Mouse (Mus musculus) cerebellum, postnatal 10 days (tissue): ENCODE measurements around the gene Mmrn1.
"Not testable (repeated sequence)": the region's sequence is repeated elsewhere in the genome, so short reads cannot be mapped to it uniquely, and the experiment has no call there.

Experiments
- DNase-seq, 2 experiments: peaks; one replicate each; pipeline ENCODE4 v3.0.0; 2021; ENCODE audit warnings: mixed read lengths in 2 of 2

Gene Mmrn1

DNA sequence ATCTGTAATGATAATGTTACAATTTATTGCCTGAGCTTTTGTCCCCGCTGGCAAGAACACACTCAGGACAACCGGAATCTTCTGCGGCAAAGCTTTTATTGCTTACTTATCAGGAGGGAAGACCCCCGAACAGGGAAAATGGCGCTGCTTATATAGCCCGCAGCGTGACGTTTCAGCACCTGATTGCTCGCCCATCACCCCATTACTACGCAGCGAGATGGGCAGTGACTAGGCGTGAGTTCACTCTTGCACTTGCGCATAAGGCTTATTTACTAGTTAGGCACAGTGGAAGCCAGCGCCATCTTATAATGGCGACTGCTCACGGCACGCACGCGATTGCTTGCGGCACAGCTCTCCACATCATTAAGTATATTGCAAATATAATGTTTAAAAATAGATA is at the start of gene Mmrn1:
Gene Mmrn1 (plus strand): TSS at position 301 of the 400 bp plus-strand sequence.
- DNase-seq, result not testable (repeated sequence)

DNA sequence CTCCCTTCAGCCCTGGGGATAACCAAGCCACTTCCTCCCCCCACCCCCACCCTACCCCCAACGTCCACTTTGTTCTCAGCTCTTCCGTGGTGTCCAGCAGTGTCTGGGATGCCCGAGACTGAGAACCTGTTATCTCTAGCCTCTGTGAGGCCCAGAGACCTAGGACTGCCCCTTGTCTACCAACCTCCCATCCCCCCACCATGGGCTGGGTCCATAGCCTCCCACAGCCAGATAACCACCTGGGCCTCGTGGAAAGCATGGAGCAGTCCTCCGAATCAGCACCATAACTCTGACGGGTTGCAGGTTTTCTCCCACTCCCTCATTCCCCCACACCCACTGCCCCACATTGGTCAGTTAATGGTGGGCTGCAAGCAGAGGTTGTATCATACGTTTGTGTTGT is 44.4 kb upstream of the Mmrn1 start:
- DNase-seq, result no peak

GRCm38 (mm10) chr6:60881534-60881933 is 43.2 kb upstream of the Mmrn1 start:
- DNase-seq, result no peak

DNA sequence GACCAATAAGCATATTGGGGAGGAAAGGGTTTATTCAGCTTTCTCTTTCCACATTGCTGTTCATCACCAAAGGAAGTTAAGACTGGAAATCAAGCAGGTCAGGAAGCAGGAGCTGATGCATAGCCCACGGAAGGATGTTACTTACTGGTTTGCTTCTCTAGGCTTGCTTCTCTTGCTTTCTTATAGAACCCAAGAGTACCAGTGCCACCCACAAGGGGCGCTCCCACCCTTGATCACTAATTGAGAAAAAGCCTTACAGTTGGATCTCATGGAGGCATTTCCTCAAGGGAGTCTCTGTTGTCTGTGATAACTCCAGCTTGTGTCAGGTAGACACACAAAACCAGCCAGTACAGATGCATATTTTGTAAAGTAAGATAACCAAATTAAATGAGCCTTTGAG is 17.5 kb upstream of the Mmrn1 start:
- DNase-seq, result no peak

GRCm38 (mm10) chr6:60931364-60931763 is 6.6 kb downstream of the Mmrn1 start:
- DNase-seq, result peak; percentile 82 to 83

DNA sequence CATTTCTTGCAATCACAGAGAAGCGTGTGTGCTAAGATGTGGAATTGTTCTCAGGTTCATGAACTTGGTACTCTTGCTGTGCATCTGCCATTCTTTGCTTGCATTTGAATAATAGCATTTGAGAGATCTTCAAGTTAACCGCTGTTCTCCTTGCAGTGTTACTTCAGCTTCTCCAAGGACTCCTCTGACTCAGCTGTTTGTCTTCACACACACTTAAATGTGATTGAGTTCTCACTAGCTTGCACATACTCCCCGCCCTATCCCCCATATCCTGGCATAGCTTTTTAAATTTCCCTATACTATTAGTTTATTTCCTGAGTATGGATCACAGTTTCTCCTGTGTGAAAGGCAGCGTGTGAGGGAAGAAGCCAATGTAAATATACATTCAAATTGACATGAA is 10.1 kb downstream of the Mmrn1 start:
- no peak for DNase-seq

DNA sequence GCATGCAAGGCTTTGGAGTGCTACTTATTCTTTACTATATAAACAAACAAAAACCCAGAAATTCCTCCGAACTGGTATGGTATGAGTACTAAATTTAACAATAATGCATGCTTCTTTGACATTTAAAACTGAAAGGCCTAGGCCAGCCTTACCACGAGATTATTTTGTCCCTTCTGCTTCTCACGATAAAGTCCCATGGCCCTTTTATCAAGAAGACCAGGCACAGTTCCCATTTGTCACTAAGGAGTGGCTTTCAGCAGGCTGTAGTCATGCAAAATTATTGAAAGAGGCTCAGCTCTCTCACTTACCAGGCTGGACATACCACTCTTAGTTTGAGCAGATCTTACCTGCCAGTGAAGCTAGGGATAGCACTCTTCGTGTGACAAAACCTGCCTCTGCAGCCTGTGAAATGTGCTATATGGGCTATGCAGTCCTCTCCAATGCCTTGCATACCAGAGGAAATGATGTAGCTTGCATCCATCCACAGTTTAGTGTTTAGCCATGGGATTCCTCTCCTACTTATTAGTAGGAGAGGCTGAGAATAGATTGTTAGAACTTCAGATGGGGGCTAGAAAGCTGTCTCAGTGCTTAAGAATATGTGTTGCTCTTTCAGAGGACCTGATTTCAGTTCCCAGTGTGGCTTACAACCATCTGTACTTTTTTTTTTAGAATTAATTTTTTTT is 10.8 kb downstream of the Mmrn1 start:
- no peak for DNase-seq

GRCm38 (mm10) chr6:60944178-60944577 is 19.4 kb downstream of the Mmrn1 start:
- DNase-seq, result no peak

DNA sequence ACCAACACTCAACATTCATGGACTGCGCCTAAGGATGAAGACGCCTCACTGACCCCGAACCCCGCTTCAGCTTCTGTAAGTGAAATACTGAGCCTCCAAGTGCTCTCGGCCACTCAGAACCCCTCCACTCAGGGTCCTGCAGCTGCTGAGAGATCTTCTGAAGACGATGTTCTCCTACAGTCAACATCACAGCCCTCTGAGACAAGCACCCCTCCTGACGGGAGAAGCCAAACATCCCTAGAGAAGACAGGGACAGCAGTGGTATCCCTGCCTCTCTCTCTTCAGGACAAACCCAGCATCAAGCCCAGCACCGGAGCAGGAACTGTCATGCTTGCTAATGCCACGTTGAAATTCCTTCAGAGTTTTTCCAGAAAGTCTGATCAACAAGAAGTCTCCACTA is 19.8 kb downstream of the Mmrn1 start:
- DNase-seq, result no peak

DNA sequence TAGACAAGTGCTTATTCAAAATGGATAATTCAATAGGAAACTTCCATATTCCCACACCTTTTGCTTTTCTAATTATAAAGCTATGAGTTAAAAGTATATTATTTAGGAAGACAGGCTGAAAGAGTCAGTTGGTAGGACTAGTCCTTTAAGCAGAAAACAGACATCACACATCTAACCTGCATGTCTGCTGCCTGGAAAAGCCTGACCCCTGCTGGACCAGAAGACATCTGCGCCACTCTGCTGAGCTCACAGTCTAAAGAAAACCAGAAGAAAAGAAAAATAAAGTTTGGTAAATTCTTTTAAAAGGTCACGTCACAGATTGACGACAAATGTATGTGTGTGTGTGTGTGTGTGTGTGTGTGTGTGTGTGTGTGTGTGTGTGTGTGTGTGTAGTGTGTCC is 25.6 kb downstream of the Mmrn1 start:
- peak; percentile 65 to 67 for DNase-seq

- no peak for DNase-seq
Measured at GRCm38 (mm10) chr6:60961285-60961684, 36.5 kb downstream of the Mmrn1 start.

DNA sequence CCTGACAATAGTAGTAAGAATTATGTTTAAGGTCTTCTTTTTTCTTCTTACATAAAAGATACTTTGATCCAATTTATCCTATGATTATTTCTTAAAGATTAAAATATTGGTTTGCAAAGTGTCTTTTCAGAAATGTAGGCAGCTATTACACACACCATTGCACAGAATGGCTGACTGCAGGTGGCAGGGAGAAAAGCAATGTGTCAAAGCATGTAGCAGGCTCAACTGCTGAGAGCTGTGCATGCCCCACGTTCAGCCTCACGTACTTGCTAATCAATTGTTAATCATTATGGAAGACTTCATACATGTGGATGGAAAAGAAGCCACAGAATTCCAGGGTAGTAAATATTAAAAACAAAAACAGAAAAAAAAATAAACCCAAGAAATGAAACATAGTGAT is 37.1 kb downstream of the Mmrn1 start:
- no peak for DNase-seq

DNA sequence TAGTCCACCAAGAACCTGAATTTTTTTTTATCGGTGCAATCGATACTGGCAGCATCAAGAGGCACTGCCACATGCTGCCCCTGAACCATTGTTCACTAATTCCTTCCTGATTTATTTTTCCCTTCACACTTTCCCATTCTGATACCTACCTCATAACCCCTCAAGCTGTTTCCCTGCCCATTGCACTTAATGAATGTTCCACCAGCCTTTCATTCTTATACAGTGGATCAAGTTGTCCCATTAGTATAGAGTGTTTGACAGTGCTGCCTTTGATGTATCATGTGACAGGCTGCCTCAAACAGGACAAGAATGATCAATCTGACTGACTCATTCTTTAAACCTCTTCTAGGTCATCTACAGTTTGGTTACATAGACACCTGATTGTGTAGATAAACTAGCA is 37.9 kb downstream of the Mmrn1 start:
- DNase-seq, result no peak

GRCm38 (mm10) chr6:60963726-60964125 is 39.0 kb downstream of the Mmrn1 start:
- no peak for DNase-seq

DNA sequence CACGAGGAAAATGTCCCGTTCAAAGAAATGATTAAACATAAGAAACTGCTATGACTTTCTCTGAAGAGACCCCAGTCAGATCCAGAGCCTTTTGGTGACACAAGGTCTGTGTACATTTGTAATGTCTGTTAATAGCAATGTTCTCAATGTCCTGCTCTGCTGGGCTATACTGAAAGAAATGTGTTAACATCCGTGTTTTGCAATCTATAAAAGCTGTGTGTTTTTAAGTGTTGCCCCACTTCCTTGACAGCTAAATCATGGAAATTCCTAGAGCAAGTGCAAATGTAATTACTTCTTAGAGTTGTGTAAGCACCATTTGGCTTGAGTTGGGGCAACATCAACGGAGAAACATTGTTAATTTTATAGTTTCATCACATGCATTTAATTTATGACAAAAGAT is 42.2 kb downstream of the Mmrn1 start:
- DNase-seq, result no peak

DNA sequence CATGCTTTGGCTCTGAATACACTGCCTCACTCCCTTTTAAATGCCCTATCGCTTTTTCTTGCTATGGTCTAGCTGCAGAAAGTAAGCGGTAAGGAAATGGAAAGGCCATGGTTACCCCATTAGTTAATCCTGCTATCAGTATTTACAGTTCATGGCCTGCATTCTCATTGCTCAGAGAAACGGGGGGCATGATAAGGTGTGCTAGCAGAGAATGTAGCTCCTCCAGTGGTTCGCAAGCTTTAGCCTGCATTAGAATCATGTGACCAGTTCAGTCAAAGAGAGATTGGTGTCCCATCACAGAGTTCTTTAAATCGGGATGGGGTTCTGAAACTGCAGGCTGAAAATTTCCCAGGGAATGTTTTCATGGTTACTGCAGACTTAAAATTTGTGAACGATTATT is 44.6 kb downstream of the Mmrn1 start:
- no peak for DNase-seq

DNA sequence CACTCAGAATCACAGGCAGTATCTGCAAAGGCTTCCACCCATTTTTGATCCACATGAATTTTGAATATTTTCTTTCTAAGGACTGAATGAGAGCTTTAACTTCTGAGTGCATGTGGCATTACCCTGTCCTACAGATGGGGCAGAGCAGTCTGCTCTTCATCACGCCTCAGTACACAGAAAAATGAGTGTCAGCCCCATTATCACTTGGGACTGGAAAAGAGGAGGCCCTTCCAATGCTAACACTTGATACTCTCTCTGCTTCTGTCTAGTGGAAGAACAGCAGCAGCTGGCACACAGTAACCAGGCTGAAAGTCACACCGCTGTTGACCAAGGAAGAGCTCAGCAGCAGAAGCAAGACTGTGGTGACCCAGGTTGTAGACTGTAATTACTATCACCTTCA is 46.0 kb downstream of the Mmrn1 start:
- DNase-seq, result peak; percentile 32 to 56

GRCm38 (mm10) chr6:60978610-60979009 is 53.8 kb downstream of the Mmrn1 start:
- no peak for DNase-seq

DNA sequence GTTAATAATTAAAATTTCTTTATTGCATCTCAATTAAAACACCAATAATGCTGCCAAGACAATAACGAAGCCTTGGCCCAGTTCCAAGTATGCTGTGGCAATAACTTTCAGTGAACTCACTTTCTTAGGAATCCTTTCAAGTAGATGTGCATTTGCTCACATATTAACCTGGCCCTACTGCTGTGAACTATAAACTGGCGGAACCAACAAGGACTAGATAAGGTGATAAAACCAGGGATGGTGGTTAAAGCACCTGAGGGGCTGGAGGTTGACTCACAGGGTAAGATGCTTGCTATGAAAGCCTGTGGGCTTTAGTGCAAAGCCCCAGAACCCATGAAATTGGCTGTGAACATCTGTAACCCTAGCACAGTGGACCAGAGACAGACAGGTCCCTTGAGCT is 54.3 kb downstream of the Mmrn1 start:
- DNase-seq, result peak in 1 of 2 experiments; percentile 10

GRCm38 (mm10) chr6:60984360-60984759 is 59.6 kb downstream of the Mmrn1 start:
- DNase-seq, result no peak

GRCm38 (mm10) chr6:60985919-60986318 is 61.1 kb downstream of the Mmrn1 start:
- DNase-seq, result peak; percentile 10 to 61

DNA sequence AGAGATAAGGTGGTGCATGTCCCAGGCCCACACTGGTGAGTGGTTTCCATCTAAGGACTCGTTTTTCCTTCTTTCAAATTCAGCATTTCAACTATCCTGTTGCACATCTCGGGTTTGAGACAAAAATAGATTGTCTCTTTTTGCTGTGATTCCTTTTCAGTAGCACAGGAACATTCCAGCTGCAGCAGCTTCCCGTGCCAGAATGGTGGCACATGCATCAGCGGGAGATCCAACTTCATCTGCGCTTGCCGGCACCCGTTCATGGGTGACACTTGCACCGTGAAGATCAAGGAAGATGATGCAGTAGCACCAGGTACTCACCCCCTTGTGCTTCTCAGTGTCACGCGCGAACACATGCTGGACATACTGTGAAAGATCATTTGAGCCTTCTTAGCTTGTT is 62.1 kb downstream of the Mmrn1 start:
- DNase-seq, result no peak

GRCm38 (mm10) chr6:60987804-60988203 is 63.0 kb downstream of the Mmrn1 start:
- no peak for DNase-seq

DNA sequence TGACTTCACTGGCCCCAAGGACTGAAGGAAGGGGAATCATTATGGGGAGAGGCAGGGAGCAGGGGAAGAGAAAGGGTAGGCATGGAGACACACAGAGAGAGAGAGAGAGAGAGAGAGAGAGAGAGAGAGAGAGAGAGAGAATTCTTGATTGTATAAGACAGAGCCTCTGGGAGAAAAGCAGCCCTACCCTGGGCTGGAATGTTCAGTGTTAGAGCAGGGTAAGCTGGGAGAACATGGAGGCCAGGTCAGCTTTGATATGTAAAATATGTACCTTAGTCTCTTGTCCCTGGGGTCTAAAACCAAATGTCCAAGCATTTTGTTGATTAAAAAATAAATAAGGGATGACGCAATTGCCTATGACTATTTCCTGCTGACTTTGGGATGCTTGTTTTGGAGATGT is 67.6 kb downstream of the Mmrn1 start:
- DNase-seq, result no peak

DNA sequence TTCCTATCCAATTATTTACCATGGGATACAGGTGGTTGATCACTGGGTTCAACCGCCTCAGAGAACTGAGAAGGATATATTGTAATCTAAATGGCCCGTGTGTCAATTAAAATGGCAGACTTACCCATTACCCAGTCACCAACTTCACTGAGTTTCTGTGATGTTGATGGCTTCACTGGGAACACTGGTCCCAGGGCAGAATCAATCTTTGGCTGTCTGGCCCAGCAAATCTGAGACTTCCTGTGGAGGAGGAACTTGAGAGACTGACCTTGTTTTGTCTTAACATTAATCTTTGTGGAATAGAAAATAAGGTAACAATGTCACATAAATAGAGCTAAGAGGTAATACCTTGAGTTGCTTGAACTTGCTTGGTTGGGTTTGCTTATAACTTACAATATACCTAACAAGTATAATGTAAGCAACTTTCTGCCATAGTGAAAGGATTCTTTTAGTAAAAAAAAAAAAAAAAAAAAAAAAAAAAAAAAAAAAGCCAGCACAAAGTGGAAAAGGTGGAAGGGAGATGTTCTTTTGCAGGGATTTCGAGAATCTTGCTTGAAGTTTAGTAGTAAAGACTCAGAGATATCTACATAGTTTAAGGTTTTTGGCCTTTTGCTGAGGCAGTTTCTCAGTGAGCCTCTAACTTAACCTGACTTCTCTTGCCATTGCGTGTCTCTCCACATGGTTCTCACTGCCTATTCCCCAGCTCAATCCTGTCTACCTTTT is 68.8 kb downstream of the Mmrn1 start:
- no peak for DNase-seq
